Mouse (Mus musculus) spleen, adult 18-20 months (tissue): ENCODE measurements around the gene Scml4.

ENCODE experiments used
- DNase-seq, 2 experiments: peaks; one replicate each; pipeline ENCODE4 v3.0.0; 2022; ENCODE audit warnings: mixed read lengths in 2 of 2

Scml4 gene

DNA sequence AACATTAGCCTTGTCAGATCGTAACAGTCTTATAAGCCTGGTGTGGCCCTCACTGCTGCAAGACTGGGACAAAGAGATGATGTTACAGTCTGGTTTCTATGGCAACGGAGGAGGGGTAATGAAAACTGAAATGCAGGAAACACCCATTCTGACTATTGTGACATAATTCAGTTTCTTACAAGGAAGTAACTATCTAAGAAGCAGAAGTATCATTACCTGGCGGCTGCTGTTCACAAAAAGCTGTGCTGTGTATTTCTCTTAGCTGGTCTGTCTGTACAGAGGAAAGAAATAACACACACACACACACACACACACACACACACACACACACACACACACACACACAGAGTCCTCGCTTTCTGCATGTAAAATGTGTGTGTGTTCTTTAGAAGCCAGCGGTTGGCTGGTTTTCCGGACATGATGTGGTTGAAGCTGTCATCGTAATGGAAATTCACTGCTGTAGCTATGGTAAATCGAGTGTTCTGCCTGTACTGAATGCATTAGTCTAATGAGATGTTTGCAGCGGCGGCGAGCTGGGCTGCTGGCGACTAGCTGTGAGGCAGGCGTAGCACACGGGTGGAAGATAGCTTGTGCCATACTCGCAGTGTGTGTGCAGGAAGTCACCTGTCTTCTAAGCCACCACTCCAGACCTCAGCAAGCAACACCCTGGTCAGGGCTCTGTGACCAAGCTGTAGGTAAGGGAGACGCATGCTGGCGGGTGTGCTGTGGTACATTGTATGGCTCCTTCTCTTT, at the start of gene Scml4:
Gene Scml4 (plus strand): TSS at position 212 of the 753 bp plus-strand sequence.
- DNase-seq, result peak; percentile 60 to 74

DNA sequence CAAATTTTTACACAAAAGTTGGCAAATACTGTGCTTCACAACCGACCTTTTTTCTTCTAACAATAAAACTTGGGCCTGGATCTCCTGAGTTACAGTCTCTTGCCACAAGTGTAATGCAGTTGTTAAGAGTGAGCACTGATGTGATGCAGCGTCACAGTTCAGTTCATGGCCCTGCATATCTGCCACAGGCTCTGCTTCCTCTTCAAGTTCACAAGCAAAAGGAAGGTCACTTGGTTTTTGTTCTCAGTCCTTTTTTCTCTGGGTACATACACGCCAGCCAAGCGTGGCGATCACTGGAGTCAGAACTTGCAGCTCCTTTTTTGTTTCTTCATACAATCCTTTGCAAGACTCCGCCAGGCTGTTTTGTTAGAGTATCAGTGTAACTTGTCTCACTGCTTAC, 34.2 kb upstream of the Scml4 start:
- peak; percentile 42 to 46 for DNase-seq

DNA sequence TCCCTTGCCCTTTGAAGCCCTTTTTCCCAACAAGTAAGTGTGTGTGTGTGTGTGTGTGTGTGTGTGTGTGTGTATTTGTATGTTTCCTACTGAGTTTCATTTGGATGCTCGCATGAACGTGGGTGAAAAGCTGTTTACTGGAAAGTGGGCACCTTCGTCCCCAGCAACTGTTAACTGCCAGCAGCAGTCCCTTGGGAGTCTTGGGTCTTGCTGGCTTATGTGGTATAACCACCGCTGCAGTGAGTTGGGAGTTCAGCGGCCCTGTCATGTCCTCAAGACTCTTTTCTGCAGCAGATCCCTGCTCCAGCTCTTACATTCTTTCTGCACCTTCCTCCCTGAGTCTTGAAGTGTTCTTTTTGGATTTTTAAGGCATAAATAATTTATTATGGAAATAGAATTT, 33.0 kb upstream of the Scml4 start:
- peak; percentile 8 to 27 for DNase-seq

DNA sequence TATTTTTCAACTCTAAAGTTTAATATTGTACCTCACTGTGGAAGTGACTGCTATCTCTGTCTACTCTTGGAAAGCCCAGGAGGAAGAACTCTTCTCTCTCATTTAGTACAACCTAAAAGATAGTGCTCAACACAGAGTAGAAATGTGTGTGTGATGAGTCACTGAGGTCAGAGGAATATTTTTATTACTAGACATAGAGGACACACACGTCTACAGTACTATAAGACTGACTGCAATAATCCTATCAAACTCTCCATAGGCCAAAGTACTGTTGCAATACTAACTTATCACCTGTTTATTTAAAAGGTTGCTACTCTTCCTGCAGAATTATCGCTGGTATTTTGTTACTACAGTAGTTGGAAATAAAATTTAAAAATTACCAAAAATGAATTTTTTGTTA, 30.2 kb upstream of the Scml4 start:
- DNase-seq, result no peak

DNA sequence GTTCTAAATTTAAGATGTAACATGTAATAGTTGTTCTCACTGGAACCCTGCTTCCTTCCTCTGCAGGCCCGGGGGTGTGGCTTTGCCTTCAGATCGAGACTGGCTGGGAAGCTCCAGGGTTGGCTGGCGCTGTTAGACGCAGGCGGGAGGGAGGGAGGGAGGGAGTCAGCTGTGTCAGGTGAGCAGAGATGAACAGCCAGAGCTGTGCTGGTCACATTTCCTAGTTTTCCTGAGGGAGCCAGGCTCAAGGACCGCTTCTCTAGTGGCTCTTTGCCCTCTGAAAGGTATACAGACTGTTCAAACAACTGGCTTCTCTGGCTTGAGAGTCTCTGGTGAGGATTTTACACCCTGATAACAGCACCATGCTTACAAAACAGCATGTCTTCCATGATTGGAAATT, 29.8 kb upstream of the Scml4 start:
- peak in 1 of 2 experiments; percentile 31 for DNase-seq

DNA sequence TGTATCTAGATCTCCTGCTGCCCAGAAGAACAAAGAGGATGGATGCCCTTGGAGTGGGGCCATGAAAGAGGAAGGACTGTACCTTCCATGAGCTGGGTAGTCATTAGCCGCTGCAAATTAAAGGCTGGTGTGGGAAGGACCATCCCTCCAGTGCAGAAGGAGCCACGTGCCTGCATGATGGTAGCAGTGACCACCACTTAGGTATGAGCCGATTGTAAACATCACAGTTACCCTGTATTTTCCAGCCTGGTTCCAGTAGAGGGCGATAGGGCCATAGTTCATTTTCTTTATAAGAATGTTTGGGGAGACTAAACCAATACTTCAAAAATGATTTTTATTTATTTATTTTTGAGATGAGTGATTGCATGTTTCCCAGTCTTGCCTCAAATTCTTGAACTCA, 27.5 kb upstream of the Scml4 start:
- no peak for DNase-seq

DNA sequence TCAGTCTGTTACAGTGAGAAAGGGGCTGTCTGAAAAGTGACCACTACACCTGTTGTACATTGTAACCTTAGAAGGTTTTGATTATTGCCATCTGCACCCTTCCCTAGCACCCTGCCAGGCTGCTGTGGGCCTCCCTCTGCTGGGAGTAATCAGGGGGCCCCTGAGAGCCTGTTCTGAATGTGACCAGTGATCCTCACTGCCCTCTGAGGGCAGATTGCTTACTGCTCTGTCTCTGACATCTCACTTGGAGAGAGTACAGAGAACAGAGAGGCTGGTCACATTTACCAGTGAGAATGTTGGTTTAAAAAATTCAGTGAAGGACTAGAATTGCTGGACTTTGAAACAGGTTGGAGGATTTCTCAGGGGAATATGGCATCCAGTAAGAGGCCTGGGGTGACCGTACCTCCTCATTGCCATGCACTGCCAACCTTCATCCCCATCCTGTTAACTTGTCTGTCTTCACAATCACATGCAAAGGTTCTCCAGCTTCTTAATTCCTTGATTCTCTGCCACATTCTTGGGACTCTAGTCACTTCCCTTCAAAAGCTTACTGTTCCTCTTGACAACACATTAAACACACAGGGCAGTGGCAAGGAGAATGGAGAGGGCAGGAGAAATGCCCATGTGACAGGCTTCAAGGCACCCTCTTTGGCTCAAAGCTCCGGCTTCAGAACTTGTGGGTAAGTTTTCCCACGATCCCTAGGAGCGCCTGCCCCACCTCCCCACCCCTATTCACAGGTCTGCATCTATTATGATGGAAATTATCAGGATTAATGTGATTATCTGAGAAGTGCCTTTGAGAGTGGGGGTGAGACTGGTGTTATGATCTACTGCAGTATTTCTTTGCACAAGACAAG, 26.1 kb upstream of the Scml4 start:
- DNase-seq, result no peak

DNA sequence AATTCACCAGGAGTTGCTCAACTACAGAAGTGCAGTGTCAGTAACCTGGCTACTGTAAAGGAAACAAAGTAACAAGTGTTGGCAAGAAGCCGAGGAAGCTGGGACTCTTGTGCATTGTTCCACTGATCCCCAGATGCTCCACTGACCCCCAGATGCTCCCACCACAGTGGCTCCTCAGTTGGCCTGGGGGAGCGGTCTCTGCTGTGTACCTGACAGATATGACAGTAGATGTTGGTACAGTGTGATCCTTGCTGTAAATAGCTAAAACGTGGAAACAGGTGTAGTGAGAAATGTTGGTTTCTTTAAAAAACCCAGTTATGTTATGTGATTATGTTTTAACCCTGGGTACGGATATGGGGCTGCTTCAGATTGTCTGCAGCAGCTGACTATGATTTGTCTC, 22.1 kb upstream of the Scml4 start:
- DNase-seq, result no peak

DNA sequence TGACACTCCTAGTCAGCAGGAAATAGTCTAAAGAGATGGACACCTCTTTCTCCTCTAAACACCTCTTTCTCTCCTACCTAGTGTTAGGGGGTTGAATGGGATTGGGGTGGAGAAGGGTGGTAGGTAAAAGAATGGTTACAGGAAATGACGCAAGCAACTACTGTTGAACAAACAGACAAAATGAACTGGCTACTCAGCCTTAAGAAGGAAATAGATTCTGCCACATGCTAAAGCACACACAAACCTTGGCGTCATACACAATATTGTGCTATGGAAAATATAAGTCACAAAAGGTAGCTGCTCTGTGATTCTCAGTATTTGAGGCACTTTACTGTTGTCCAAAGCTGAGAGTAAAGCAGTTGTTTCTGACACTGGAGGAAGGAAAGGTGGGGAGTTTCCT, 21.4 kb upstream of the Scml4 start:
- DNase-seq, result no peak

DNA sequence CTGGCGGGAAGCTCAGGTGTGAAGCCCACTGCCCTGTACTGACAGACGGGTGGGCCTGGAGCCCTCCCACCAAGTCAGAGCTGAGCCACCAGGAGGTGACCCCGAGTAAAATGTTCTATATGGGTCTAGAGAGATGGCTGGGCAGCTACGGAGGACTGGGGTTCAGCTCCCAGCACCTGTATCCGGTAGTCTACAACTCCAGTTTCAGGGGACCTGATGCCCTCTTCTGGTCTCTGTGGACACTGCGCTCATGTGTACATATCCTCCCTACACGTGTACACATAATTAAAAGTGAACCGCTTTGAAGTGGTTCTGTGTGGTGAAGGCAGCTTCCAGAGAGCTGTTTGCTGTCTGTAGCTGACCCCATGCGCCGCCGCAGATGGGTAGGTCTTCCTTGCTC, 20.1 kb upstream of the Scml4 start:
- no peak for DNase-seq

DNA sequence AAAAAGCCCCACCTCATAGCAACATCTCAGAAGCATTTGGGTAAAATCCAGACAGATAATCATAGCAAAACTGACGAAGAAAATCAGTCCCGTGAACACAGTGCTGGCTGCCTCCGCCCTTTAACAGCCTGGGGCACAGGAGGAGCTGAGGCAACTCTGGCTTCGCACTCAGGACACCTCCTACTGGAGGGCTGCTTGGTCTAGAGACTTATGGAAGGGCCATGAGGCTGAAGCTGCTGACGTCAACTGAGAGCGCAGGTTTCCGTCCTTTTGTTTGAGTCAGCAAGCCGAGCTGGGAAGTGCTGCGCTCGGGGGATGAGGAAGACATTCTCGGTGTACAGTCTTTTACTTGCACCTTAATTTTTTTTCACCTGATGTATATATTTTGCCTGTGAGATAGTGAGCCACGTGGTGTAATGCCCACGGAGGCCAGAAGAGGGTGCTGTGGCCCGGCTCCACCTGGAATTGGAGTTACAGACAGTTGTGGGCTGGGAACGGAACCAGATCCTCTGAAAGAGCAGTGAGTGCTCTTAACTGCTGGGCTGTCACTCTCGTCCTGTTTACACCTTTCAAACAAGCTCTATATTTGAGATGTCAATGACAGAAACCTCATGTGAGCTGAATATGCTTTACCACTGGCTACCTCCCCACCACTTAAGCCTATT, 18.5 kb upstream of the Scml4 start:
- no peak for DNase-seq

DNA sequence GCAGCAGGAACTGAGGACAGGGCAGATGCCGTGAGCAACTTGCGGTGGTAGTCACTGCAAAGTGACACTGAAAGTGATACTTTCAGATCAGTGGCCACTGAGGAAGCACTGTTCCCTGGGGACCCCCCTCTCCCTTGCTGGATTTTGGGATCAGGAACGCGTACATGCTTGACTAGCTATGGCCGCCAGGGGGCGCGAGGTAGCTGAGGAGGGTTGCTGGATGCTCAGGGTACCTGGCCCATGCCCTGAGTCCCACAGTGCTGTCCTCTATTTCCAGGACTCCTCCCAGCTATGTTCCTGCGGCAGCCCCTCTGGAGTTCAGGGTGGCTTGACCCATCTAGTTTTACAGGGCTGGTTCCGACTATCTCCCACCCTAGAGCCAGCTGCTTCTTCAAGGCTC, 17.8 kb upstream of the Scml4 start:
- DNase-seq, result peak; percentile 54 to 78

DNA sequence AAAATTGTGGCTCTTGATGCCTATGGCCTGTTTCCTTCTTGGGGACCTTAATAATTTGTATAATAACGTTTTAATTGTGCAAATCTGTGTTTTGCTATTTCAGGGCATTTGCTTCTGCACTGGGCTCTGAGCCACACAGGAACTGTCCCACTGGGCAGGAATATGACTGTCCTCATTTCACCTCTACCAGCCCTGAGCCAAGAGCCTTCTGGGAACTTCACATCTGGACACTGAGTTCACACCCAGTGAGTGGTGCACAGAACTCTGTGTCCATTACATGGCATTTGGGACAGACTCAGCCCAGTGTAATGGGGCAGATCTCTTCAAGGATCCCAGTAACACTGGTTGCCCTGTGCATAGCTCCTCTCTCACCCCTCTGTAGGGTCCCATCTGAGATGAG, 16.8 kb upstream of the Scml4 start:
- DNase-seq, result no peak

DNA sequence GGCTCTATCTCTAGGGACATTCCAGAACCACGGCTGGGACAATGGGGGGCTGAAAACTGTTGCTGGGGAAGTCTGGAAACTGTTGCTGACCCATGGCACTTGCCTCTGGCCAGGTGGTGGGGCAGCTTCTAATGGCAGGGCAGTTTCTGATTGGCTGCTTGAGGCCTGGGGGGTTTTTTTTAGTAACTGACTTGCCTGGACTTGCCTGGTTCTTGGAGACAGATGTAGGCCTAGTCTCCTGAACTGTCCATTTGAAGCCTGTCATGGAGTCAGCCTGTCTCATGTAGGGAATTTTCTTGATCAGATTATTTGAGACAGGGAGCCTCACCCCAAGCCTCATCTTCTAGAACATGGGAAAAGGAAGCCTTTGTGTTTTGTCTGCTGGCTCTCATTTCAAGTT, 14.7 kb upstream of the Scml4 start:
- DNase-seq, result no peak

DNA sequence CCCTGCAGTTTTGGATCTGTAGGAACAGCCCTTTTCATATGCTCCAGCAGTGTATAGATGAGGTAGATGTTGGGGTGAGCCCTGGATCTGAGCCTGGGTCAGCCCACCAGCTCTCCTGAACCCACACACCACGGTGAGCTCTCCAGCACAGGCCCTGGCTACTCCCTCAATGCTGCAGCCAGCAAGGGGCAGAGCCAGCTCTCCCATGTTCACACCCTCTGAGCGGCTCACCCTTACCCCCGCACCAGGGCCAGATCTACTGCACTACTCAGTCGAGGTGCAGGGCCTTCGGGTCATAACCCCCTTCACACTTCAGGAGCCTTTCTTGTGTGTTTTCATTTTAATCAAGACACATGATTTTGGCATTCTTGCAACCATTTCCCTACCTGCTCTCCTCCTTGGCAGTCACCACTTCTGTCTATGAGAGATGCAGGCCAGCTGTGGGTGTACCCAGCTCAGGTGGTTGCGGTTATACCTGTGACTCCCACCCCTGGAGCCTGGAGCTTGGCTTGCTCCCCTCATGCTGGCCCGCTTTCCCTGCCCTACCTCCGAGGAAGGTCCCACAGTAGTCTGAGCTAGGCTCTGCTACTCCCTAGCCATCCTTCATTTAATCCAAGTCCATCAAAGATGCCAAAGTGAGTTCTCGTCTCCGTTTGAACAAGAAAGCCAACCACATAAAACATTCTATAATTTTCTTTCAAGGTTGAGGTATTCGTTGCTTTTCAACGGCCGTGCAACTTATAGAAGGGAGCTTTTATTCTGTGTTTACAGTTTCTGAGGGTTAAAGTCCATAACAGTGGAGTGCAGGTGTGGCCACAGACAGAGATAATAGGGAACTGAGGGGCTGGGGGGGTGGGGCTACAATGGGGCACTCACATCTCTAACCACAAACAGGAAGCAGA, 11.7 kb upstream of the Scml4 start:
- no peak for DNase-seq

DNA sequence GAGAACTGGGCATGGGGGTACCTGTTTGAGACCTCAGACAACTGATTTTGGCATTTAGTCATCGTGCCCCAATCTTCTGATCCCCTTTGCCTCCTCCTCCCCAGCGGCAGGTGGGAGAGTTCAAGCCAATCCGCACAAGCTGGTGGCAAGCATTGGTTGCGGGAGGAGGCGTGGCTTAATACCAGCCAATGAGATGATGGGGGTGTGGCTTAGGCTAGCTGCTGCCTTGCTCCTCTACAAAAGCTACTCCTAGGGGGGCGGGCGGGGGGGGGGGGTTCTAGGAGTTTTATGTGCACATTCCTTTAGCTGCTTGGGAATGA, 11.1 kb upstream of the Scml4 start:
- no peak for DNase-seq

DNA sequence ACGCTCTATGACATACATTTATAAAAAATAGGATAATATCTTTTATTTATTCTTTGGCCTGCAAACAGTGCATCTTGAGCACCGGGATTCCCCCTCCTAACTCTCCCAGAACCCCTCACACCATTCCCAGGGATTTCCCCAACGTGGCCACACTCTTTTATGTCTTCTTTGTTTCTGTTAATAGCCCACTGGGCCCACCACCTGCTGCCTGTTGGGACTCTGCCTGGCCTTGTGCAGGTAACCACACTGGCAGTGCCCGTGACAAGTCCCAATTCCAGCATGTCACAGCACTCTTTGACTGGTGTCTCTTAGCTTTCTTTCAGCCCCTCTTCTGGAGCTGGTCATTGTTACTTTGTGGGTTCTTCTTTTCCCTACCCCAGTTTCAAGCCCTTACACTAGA, 5.3 kb upstream of the Scml4 start:
- DNase-seq, result no peak

DNA sequence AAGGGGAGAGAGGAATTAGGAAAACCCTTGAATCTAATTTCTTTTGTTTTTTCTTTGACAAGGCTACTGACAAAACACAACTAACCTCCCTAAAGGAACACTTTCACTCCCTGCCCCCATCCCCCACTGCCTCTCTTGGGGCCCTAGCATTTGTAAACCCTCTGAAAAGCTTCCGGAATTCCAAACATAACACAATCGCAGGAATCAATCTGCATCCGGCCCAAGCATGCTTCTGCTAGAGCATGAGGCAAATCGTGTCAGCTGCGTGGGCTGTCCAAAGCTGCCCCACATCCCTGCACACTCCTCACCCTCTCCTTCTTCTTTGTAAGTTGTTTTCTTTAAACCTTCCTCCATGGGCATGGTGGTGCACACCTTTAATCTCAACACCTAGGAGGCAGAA, 4.9 kb upstream of the Scml4 start:
- DNase-seq, result no peak

DNA sequence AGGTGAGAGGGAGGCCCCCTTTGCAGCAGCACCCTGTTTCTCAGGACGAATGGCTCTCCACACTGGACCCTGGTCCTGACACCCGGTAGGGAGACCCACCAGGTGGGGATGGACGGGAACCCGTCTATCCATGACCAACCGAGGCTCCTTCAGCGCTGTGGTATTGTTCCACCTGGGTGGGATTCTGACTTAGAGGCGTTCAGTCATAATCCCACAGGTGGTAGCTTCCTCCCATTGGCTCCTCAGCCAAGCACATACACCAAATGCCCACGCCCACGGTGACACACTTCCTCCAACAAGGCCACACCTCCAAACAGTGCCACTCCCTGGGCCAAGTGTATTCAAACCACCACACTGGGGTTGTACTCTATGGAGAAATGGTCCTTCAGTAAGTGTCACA, 3.6 kb upstream of the Scml4 start:
- no peak for DNase-seq

DNA sequence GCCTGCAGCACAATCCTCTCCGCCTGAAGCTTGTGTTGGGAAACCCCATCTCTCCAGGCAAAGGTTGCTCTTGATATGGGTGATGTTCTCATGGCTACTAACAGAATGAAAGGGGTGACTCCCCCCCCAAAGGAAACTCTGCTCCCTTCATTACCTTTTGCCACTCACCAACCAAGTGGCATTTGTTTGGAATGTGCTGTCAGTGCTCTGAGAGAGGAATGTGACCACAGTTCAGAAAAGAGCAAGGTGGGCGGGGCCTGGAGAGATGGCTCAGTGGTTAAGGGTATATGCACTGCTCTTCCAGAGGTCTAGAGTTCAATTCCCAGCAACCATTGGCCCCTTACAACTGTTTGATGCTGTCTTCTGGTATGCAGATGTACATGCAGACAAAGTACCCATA, 3.1 kb upstream of the Scml4 start:
- DNase-seq, result no peak

DNA sequence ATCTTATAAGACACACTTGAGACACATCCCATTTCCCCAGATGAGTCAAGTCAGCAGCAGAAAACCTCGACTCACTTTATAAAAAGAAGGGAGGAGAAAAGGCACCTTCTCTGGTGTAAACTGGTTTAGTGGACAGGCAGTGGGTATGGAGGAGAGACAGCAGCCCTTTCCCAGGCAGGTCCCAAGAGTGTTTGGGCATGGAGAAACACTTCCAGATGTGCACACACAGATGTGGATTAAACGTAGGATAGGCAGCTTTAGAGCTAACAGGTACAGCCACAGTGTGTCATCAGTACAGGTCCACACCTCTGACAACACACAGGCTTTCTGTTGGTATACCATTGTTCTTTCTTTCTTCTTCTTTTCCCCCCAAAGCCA, 400 bp upstream of the Scml4 start:
- no peak for DNase-seq

DNA sequence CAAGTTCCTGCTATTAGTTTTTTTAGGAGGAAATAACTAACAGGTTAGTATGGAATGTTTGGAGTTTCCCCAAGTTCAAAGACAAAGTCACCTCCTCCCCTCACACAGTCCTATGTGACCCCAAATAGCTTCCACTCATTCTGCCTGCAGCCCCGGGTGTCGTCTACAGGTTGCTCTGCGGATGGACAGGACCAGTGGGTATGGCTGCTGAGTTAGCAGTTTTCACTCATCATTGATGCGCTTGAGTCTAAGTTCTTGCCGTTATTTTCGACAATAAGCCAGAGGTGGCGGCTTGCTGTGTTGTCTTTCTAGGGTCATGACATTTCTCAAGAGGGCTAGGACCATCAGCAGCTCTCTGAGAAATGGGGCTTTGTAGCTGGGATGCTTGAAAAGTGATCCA, 1.3 kb downstream of the Scml4 start:
- DNase-seq, result peak in 1 of 2 experiments; percentile 28
